Mouse (Mus musculus) lung, adult 2 months (tissue): Measurements from ENCODE around the gene Mpped2.

ENCODE experiments used
- CTCF ChIP-seq: fragments of 200-500 bp; IDR thresholded peaks from 2 replicates; pipeline ENCODE4 v1.5.1; 2011; ENCODE audit warnings: mild to moderate bottlenecking, low read length, control low read depth; ENCODE audit not compliant: insufficient read depth
- POLR2A ChIP-seq: fragments of 200-500 bp; IDR thresholded peaks from 2 replicates; pipeline ENCODE4 v1.6.1; 2011; ENCODE audit warnings: low read depth, mild to moderate bottlenecking, control low read depth, low read length, borderline replicate concordance; ENCODE audit errors: extremely low read depth

GRCm38 (mm10) chr2:106747342-106747741, 54.3 kb downstream of the Mpped2 start:
- TF ChIP-seq POLR2A (no peak), CTCF (no peak)
